Mouse (Mus musculus) CH12F3 (cell line): ENCODE measurements around the gene Kcnk13.
"Not testable (repeated sequence)": the region's sequence is repeated elsewhere in the genome, so short reads cannot be mapped to it uniquely, and the experiment has no call there.

ENCODE experiments used
- in situ Hi-C: fragments of 300-500 bp; cut with MboI; formaldehyde crosslinking; loops from 2 replicates; pipeline ENCODE4 v1.14.3; 2020; ENCODE audit warnings: low sequenced_read_pairs

The Kcnk13 gene

GRCm38 (mm10) chr12:99965203-99966115, 1.2 kb downstream of the Kcnk13 start:
- in situ Hi-C loops, result loop anchor here (5.0 kb wide), 1 partner anchor 137 kb away; no protein-coding TSS in a partner anchor

GRCm38 (mm10) chr12:99966116-99966770, 1.9 kb downstream of the Kcnk13 start:
- in situ Hi-C loops, result loop anchor here (5.0 kb wide), 1 partner anchor 136 kb away; no protein-coding TSS in a partner anchor

- in situ Hi-C loops, result loop anchor here (5.0 kb wide), 1 partner anchor 135 kb away; no protein-coding TSS in a partner anchor
Observed at GRCm38 (mm10) chr12:99966881-99967363, 2.6 kb downstream of the Kcnk13 start.

- in situ Hi-C loops, result loop anchor here (5.0 kb wide), 1 partner anchor 132 kb away; no protein-coding TSS in a partner anchor
Observed at GRCm38 (mm10) chr12:99969906-99970305, 5.6 kb downstream of the Kcnk13 start.

- in situ Hi-C loops, result not testable (repeated sequence)
Observed at GRCm38 (mm10) chr12:99971205-99971894, 7.1 kb downstream of the Kcnk13 start.

- in situ Hi-C loops, result no loop called here
Observed at GRCm38 (mm10) chr12:99972825-99973224, 8.5 kb downstream of the Kcnk13 start.

- in situ Hi-C loops, result no loop called here
Observed at GRCm38 (mm10) chr12:99973659-99974058, 9.4 kb downstream of the Kcnk13 start.

GRCm38 (mm10) chr12:99979541-99979940, 15.2 kb downstream of the Kcnk13 start:
- in situ Hi-C loops, result no loop called here

GRCm38 (mm10) chr12:99986797-99987196, 22.5 kb downstream of the Kcnk13 start:
- in situ Hi-C loops, result no loop called here

- in situ Hi-C loops, result no loop called here
Observed at GRCm38 (mm10) chr12:99988144-99988543, 23.8 kb downstream of the Kcnk13 start.

GRCm38 (mm10) chr12:99992362-99992862, 28.1 kb downstream of the Kcnk13 start:
- in situ Hi-C loops, result no loop called here

GRCm38 (mm10) chr12:99993146-99993890, 29.0 kb downstream of the Kcnk13 start:
- in situ Hi-C loops, result no loop called here

- in situ Hi-C loops, result no loop called here
Observed at GRCm38 (mm10) chr12:99995951-99996350, 31.7 kb downstream of the Kcnk13 start.

GRCm38 (mm10) chr12:99999726-100000125, 35.4 kb downstream of the Kcnk13 start:
- in situ Hi-C loops, result no loop called here

GRCm38 (mm10) chr12:100000381-100000780, 36.1 kb downstream of the Kcnk13 start:
- in situ Hi-C loops, result no loop called here

GRCm38 (mm10) chr12:100001246-100001645, 36.9 kb downstream of the Kcnk13 start:
- in situ Hi-C loops, result no loop called here

GRCm38 (mm10) chr12:100001910-100002309, 37.6 kb downstream of the Kcnk13 start:
- in situ Hi-C loops, result no loop called here

GRCm38 (mm10) chr12:100002914-100003587, 38.8 kb downstream of the Kcnk13 start:
- in situ Hi-C loops, result no loop called here

- in situ Hi-C loops, result no loop called here
Observed at GRCm38 (mm10) chr12:100005285-100005684, 41.0 kb downstream of the Kcnk13 start.
